ENCODE assay signal across 13 mouse cellular contexts in the genomic region with DNA sequence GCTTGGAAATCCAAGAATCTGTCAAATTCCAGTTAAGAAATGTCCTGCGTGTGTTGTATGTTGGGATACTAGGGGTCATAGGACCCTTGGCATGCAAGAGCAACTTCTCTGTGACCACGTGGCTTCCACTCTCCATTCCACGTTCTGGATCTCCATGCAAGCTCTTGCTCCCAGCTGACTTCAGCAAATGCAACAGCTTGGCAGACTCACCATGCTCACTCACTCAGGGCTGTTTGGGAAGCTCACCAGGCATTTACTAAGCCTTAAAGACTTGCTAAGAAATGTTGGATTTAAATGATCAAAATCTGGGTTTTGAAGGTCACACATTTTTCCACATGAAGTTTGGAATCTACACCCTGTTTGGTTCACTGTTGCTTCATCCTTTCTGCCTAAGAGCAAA.
"Had no signal": no experiment of that assay in that cellular context is flagged by ENCODE, and none has a peak within 500 bp of the region (broad histone marks: within the 10 kb centered on the region; RNA-seq: fewer than 3 reads in every experiment).

No protein-coding gene starts in this region.

- H3K4me2 ChIP-seq: limb, embryonic 12.5 days; lung, embryonic 14.5 days; midbrain, embryonic 12.5 days; stomach, embryonic 15.5 days had no signal

- H3K27me3 ChIP-seq: midbrain, embryonic 12.5 days; stomach, embryonic 15.5 days had no signal

- H3K27ac ChIP-seq: limb, embryonic 12.5 days; liver, embryonic 14.5 days; midbrain, embryonic 12.5 days; stomach, embryonic 15.5 days had no signal

- H3K9ac ChIP-seq: limb, embryonic 12.5 days; liver, embryonic 14.5 days; lung, embryonic 14.5 days; midbrain, embryonic 12.5 days; stomach, embryonic 15.5 days had no signal

- H3K36me3 ChIP-seq: limb, embryonic 12.5 days; midbrain, embryonic 12.5 days; stomach, embryonic 15.5 days had no signal

- DNase-seq: kidney, adult 11 months; kidney, adult 9 months; kidney, postnatal 14 days; liver; lung, embryonic 14.5 days; right cerebral cortex, postnatal 14 days; thymus, postnatal 14 days had no signal

- H3K9me3 ChIP-seq: limb, embryonic 12.5 days; megakaryocyte, embryonic 14.5 days; midbrain, embryonic 12.5 days; stomach, embryonic 15.5 days had no signal

- H3K4me3 ChIP-seq: limb, embryonic 12.5 days; megakaryocyte, embryonic 14.5 days; midbrain, embryonic 12.5 days; stomach, embryonic 15.5 days had no signal

- ATAC-seq: inflammation-experienced regulatory T-cells, adult 6 months had no signal

- H3K4me1 ChIP-seq: megakaryocyte, embryonic 14.5 days; midbrain, embryonic 12.5 days; stomach, embryonic 15.5 days had no signal
